9 mouse cellular contexts compared by ENCODE assay signal in the genomic region with DNA sequence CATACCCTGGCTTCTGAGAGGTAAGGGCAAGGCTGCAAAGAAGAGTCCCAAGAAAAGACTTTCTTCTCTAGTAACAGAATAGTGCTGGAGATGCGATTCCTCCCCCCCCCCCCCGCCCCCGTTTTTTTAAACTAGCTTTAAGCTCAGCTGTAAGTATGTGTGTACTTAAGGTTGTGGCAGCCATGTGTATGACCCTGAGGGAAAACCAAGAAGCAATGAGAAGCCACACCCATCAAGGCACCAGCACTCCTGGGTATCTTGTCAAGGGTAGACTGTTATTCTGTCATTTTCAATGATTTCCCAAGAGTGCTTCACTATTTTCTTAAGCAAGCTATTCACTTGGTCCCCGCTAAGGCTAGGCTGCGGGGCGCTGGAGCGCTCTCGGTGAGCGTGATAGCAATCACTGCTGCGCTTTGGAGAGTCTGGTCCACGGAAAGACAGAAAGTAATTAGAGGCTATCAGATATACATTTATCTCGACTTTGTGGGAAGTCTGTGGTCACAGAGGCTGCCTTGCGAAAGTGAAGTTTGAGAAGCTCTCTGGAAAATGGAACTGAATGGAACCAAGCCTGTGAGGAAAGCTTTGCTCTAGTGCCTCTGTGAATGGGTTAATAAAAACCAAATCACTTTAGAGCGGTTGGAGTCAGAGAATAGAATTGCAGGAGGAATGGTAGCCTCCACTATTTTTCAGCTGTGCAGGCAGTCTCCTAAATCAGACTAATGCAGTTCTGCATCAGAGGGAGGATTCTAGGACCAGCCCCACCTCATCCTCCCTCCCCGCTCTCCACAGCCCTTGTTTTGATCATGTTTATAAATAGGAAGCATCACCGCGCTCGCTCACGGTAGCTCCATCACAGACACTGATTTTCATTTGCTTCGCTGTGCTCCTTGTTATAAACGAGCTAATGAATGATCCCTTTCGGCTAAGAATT.
DNase-seq lines count a peak whose midpoint lies in the region; ATAC-seq and TF ChIP-seq lines count a peak whose summit lies in the region.
"Had no signal": no experiment of that assay in that cellular context is flagged by ENCODE, and none has a peak within 500 bp of the region (broad histone marks: within the 10 kb centered on the region; RNA-seq: fewer than 3 reads in every experiment).

No protein-coding gene starts in this region.

- no peak for TF ChIP-seq CTCF in brain, embryonic 14.5 days (IDR thresholded peaks at IDR 0.05; ENCODE audit: borderline replicate concordance, extremely low read depth, insufficient read depth, insufficient read length)

- no peak for ATAC-seq in heart, embryonic 15.5 days (replicated peaks; ENCODE audit: insufficient number of reproducible peaks, insufficient read depth, low FRiP score, low read depth)
- peak; percentile 71 for ATAC-seq in hindbrain, embryonic 13.5 days (ENCODE audit: low FRiP score)
- ATAC-seq in limb, embryonic 15.5 days (ENCODE audit: insufficient number of reproducible peaks, low FRiP score, low TSS enrichment, low read depth), result no peak

- H3K36me3 ChIP-seq in heart, embryonic 15.5 days, result no peaks in the 10 kb centered on the region
- H3K36me3 ChIP-seq in hindbrain, embryonic 13.5 days, result no peaks in the 10 kb centered on the region
- no peaks in the 10 kb centered on the region for H3K36me3 ChIP-seq in limb, embryonic 15.5 days

- H3K27me3 ChIP-seq in heart, embryonic 15.5 days, result no peaks in the 10 kb centered on the region; the same call in 1 of the 2 replicates
- H3K27me3 ChIP-seq in hindbrain, embryonic 13.5 days, result no peaks in the 10 kb centered on the region
- H3K27me3 ChIP-seq in limb, embryonic 15.5 days, result no peaks in the 10 kb centered on the region

- 0 out of 2 replicates have a peak overlapping the region, but pooled peaks have one; percentile 3 for H3K4me3 ChIP-seq in heart, embryonic 15.5 days
- peak overlapping the region; percentile 21 for H3K4me3 ChIP-seq in hindbrain, embryonic 13.5 days
- peak overlapping the region; percentile 21; the same call in 1 of the 2 replicates for H3K4me3 ChIP-seq in limb, embryonic 15.5 days

- no peaks in the 10 kb centered on the region for H3K9me3 ChIP-seq in heart, embryonic 15.5 days (replicated peaks)
- H3K9me3 ChIP-seq in hindbrain, embryonic 13.5 days, result no peaks in the 10 kb centered on the region
- H3K9me3 ChIP-seq in limb, embryonic 15.5 days, result no peaks in the 10 kb centered on the region

- H3K4me1 ChIP-seq in heart, embryonic 15.5 days (replicated peaks), result no peaks in the 10 kb centered on the region
- H3K4me1 ChIP-seq in hindbrain, embryonic 13.5 days (replicated peaks), result peaks cover 6% of the 10 kb centered on the region
- H3K4me1 ChIP-seq in limb, embryonic 15.5 days, result peaks cover 8% of the 10 kb centered on the region; the same call in 1 of the 2 replicates

- H3K27ac ChIP-seq in heart, embryonic 15.5 days, result no peak overlapping the region
- 0 out of 2 replicates have a peak overlapping the region, but pooled peaks have one; percentile 45 for H3K27ac ChIP-seq in hindbrain, embryonic 13.5 days
- H3K27ac ChIP-seq in limb, embryonic 15.5 days, result 0 out of 2 replicates have a peak overlapping the region, but pooled peaks have one; percentile 3

- peak overlapping the region; percentile 34 for H3K4me2 ChIP-seq in heart, embryonic 15.5 days
- peak overlapping the region; percentile 41 for H3K4me2 ChIP-seq in hindbrain, embryonic 13.5 days
- peak overlapping the region; percentile 29 for H3K4me2 ChIP-seq in limb, embryonic 15.5 days

- TF ChIP-seq POLR2A in brain, embryonic 14.5 days (IDR thresholded peaks at IDR 0.05; ENCODE audit: borderline replicate concordance, extremely low read depth, insufficient read depth, insufficient read length, poor library complexity, severe bottlenecking), result no peak

- WGBS in heart, embryonic 15.5 days, result 58% methylated on average over 22 of the region's 22 CpGs
- 56% methylated on average over 22 of the region's 22 CpGs for WGBS in hindbrain, embryonic 13.5 days
- WGBS in limb, embryonic 15.5 days, result 51% methylated on average over 22 of the region's 22 CpGs

- DNase-seq in heart, adult 8-10 months (ENCODE audit: low spot score), result no peak
- peak; percentile 61 for DNase-seq in brain, embryonic 14.5 days (ENCODE audit: low read depth)
- no peak for DNase-seq in retina, postnatal 1 day
- no peak for DNase-seq in urinary bladder, postnatal 14 days (ENCODE audit: low spot score)
- no peak for DNase-seq in spleen, postnatal 4 days (ENCODE audit: low spot score in 2 of 2)
- DNase-seq: gastrocnemius, postnatal 10 days had no signal

- no peak overlapping the region for H3K9ac ChIP-seq in heart, embryonic 15.5 days
- H3K9ac ChIP-seq in hindbrain, embryonic 13.5 days, result peak overlapping the region; percentile 2; the same call in 1 of the 2 replicates
- H3K9ac ChIP-seq in limb, embryonic 15.5 days, result no peak overlapping the region
